ENCODE assay signal across 16 mouse cellular contexts in the genomic region with DNA sequence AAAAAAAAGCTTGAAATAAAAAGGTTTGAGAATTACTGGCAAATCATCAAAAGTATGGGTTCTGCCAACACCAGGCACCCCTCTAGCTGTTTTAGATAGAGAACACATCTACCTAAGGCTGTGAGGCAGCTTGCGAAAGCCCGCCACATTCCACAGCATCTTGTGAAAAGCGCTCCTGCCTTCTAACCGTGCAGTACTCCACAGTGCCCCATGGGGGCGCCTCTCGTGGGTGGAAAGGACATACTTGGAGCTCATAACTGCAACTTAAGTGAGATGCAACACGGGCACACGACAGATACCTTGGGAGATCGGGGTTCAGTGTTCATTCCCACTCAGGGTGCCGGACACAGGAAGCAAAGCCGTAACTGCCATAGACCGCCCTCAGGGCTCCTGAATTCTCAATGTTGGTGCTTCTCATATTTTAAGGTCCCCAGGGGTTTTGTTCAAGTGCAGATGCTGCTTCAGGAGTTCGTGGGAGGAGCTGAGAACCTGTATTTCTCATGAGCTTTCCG.
DNase-seq lines count a peak whose midpoint lies in the region; ATAC-seq and TF ChIP-seq lines count a peak whose summit lies in the region.
"Had no signal": no experiment of that assay in that cellular context is flagged by ENCODE, and none has a peak within 500 bp of the region (broad histone marks: within the 10 kb centered on the region; RNA-seq: fewer than 3 reads in every experiment).

No protein-coding gene starts in this region.

- in situ Hi-C loops in Patski (cut with MboI; ENCODE audit: low pct_unique_long_range_greater_than_20kb): no loop called here

- no peak overlapping the region for H3K4me2 ChIP-seq in kidney, postnatal 0 days (ENCODE audit: low read length)
- no peak overlapping the region for H3K4me2 ChIP-seq in kidney, embryonic 14.5 days (replicated peaks; ENCODE audit: low read depth, low read length)
- H3K4me2 ChIP-seq: embryonic facial prominence, embryonic 12.5 days; forebrain, embryonic 12.5 days; lung, embryonic 15.5 days; midbrain, embryonic 11.5 days had no signal

- no peaks in the 10 kb centered on the region for H3K36me3 ChIP-seq in kidney, postnatal 0 days (ENCODE audit: insufficient read depth, low read length)
- H3K36me3 ChIP-seq in kidney, embryonic 14.5 days (ENCODE audit: control insufficient read depth, insufficient read depth, low read length): no peaks in the 10 kb centered on the region
- no peaks in the 10 kb centered on the region for H3K36me3 ChIP-seq in thymus, adult 2 months (ENCODE audit: control insufficient read depth, insufficient read depth, low read length)
- H3K36me3 ChIP-seq in embryonic facial prominence, embryonic 10.5 days (replicated peaks): no peaks in the 10 kb centered on the region
- H3K36me3 ChIP-seq: embryonic facial prominence, embryonic 12.5 days; forebrain, embryonic 12.5 days; lung, embryonic 15.5 days had no signal

- no peaks in the 10 kb centered on the region for H3K9me3 ChIP-seq in kidney, postnatal 0 days (replicated peaks; ENCODE audit: low read length)
- H3K9me3 ChIP-seq in kidney, embryonic 14.5 days (ENCODE audit: control insufficient read depth, low read length): no peaks in the 10 kb centered on the region
- no peaks in the 10 kb centered on the region for H3K9me3 ChIP-seq in embryonic facial prominence, embryonic 10.5 days
- H3K9me3 ChIP-seq: embryonic facial prominence, embryonic 12.5 days; forebrain, embryonic 12.5 days; lung, embryonic 15.5 days had no signal

- no peaks in the 10 kb centered on the region for H3K27me3 ChIP-seq in kidney, postnatal 0 days (ENCODE audit: insufficient read depth, low read length)
- H3K27me3 ChIP-seq in kidney, embryonic 14.5 days (ENCODE audit: control insufficient read depth, insufficient read depth, low read length): no peaks in the 10 kb centered on the region; the same call in 1 of the 2 replicates
- no peaks in the 10 kb centered on the region for H3K27me3 ChIP-seq in thymus, adult 2 months (ENCODE audit: control insufficient read depth, insufficient read depth, low read length)
- H3K27me3 ChIP-seq in Patski: no peaks in the 10 kb centered on the region
- H3K27me3 ChIP-seq in embryonic facial prominence, embryonic 10.5 days (replicated peaks; ENCODE audit: low read depth, poor library complexity, severe bottlenecking): 0 out of 2 replicates have a peak, but pooled peaks cover 1% of the 10 kb centered on the region
- H3K27me3 ChIP-seq: embryonic facial prominence, embryonic 12.5 days; lung, embryonic 15.5 days had no signal

- 77% methylated on average over 14 of the region's 14 CpGs for whole genome bisulfite sequencing in kidney, postnatal 0 days
- 82% methylated on average over 14 of the region's 14 CpGs for WGBS in kidney, embryonic 14.5 days
- WGBS in thymus, adult 2 months: 89% methylated on average over 14 of the region's 14 CpGs
- WGBS in embryonic facial prominence, embryonic 10.5 days: 79% methylated on average over 14 of the region's 14 CpGs

- no peak overlapping the region for H3K27ac ChIP-seq in kidney, postnatal 0 days
- no peak overlapping the region for H3K27ac ChIP-seq in kidney, embryonic 14.5 days (ENCODE audit: low read depth, low read length)
- no peak overlapping the region for H3K27ac ChIP-seq in thymus, adult 2 months (ENCODE audit: control insufficient read depth, insufficient read depth, low read length)
- H3K27ac ChIP-seq in embryonic facial prominence, embryonic 10.5 days (replicated peaks): no peak overlapping the region
- H3K27ac ChIP-seq: embryonic facial prominence, embryonic 12.5 days; forebrain, embryonic 12.5 days; lung, embryonic 15.5 days had no signal

- no peaks in the 10 kb centered on the region for H3K4me1 ChIP-seq in kidney, postnatal 0 days (replicated peaks; ENCODE audit: insufficient read depth, low read length)
- peaks cover 4% of the 10 kb centered on the region; the same call in 1 of the 2 replicates for H3K4me1 ChIP-seq in kidney, embryonic 14.5 days (ENCODE audit: control insufficient read depth, insufficient read depth, low read length)
- H3K4me1 ChIP-seq in thymus, adult 2 months (replicated peaks; ENCODE audit: control insufficient read depth, insufficient read depth, low read length): peaks cover 5% of the 10 kb centered on the region; the same call in 1 of the 2 replicates
- 0 out of 2 replicates have a peak, but pooled peaks cover 5% of the 10 kb centered on the region for H3K4me1 ChIP-seq in embryonic facial prominence, embryonic 10.5 days
- H3K4me1 ChIP-seq: embryonic facial prominence, embryonic 12.5 days; forebrain, embryonic 12.5 days; lung, embryonic 15.5 days had no signal

- POLR2A ChIA-PET in Patski (lab: Charles Lee): interaction anchor here (0.6 to 0.7 kb wide), 2 partner anchors 9 to 91 kb away, joined by 3 read pairs; no protein-coding TSS in a partner anchor

- no peak overlapping the region for H3K4me3 ChIP-seq in kidney, postnatal 0 days (replicated peaks; ENCODE audit: low read depth, low read length)
- no peak overlapping the region for H3K4me3 ChIP-seq in kidney, embryonic 14.5 days (ENCODE audit: low read length)
- H3K4me3 ChIP-seq in thymus, adult 2 months (ENCODE audit: control insufficient read depth, insufficient read depth, low read length): no peak overlapping the region
- H3K4me3 ChIP-seq in embryonic facial prominence, embryonic 10.5 days: no peak overlapping the region
- H3K4me3 ChIP-seq: embryonic facial prominence, embryonic 12.5 days; forebrain, embryonic 12.5 days; lung, embryonic 15.5 days had no signal

- ATAC-seq in kidney, postnatal 0 days (replicated peaks; ENCODE audit: low FRiP score, low read depth): no peak
- ATAC-seq in kidney, embryonic 14.5 days (ENCODE audit: low FRiP score, low TSS enrichment): no peak
- ATAC-seq in Patski: no peak

- CTCF ChIA-PET in Patski (lab: Charles Lee): interaction anchor here (1.3 kb wide), 1 partner anchor 12 kb away, joined by 3 read pairs; no protein-coding TSS in a partner anchor

- TF ChIP-seq CTCF in kidney, postnatal 0 days (IDR thresholded peaks at IDR 0.05; ENCODE audit: low read depth): peak; percentile 26; the same call in 1 of the 2 replicates
- TF ChIP-seq CTCF in thymus, adult 2 months (IDR thresholded peaks at IDR 0.05; ENCODE audit: borderline replicate concordance, control insufficient read depth, extremely low read depth, insufficient read depth, low read length, poor library complexity): peak; percentile 55; the same call in 1 of the 2 replicates
- TF ChIP-seq CTCF in Patski (IDR thresholded peaks at IDR 0.05): peak; percentile 40

- DNase-seq in kidney, postnatal 0 days (ENCODE audit: low spot score): no peak
- peak; percentile 27 for DNase-seq in thymus, adult 2 months
- no peak for DNase-seq in thymus, adult 18-20 months
- DNase-seq in Patski (ENCODE audit: low read depth, low spot score) (no peak), adipocyte (ENCODE audit: low spot score) (no peak)
- peak; percentile 8 to 17 for DNase-seq in thymus, postnatal 36 days
- DNase-seq in embryonic facial prominence, embryonic 10.5 days (ENCODE audit: low spot score): no peak
- DNase-seq: adrenal gland, postnatal 10 days; cerebellum, adult 8-10 months; gastrocnemius, postnatal 25 days; heart, postnatal 14 days had no signal

- TF ChIP-seq POLR2A in thymus, adult 2 months (IDR thresholded peaks at IDR 0.05; ENCODE audit: control insufficient read depth, extremely low read depth, insufficient read depth, low read length, poor library complexity): no peak

- no peak overlapping the region for H3K9ac ChIP-seq in kidney, postnatal 0 days (ENCODE audit: low read depth, low read length)
- H3K9ac ChIP-seq in kidney, embryonic 14.5 days (ENCODE audit: low read depth, low read length): no peak overlapping the region
- H3K9ac ChIP-seq: embryonic facial prominence, embryonic 12.5 days; forebrain, embryonic 12.5 days; lung, embryonic 15.5 days had no signal

Comparison
In these comparisons a context has a peak if more than half of its experiments do, and no peak if none do; other contexts are left out.
1. DNase-seq: peak in thymus, adult 2 months (single experiment) and thymus, postnatal 36 days (2 of 2); none in kidney, postnatal 0 days (single experiment), thymus, adult 18-20 months (0 of 2), Patski (single experiment), adipocyte (single experiment) and embryonic facial prominence, embryonic 10.5 days (single experiment).
2. Peak in every context shown above with its lines, with median percentiles within 50 percentile points of each other: CTCF ChIP-seq.